Mouse (Mus musculus): ENCODE results near the gene Unc5c. TPM values are rescaled to one million over a fixed set of nuclear protein-coding genes. Genes with fewer than 3 reads are reported as not detected.

Gene Unc5c
- 4.1 and 4.7 TPM in 2 replicates for polyA plus RNA-seq (2021; fragmentation: Nextera tagmentation)
- long read RNA-seq, experiment 1, partial matches to known transcripts = 3 of 13 reads
- long read RNA-seq, experiment 1, other reads (novel, unspliced or antisense) = 10 of 13 reads
- long read RNA-seq, experiment 2, partial matches to known transcripts = 0 of 12 reads
- long read RNA-seq, experiment 2, other reads (novel, unspliced or antisense) = 12 of 12 reads

DNA sequence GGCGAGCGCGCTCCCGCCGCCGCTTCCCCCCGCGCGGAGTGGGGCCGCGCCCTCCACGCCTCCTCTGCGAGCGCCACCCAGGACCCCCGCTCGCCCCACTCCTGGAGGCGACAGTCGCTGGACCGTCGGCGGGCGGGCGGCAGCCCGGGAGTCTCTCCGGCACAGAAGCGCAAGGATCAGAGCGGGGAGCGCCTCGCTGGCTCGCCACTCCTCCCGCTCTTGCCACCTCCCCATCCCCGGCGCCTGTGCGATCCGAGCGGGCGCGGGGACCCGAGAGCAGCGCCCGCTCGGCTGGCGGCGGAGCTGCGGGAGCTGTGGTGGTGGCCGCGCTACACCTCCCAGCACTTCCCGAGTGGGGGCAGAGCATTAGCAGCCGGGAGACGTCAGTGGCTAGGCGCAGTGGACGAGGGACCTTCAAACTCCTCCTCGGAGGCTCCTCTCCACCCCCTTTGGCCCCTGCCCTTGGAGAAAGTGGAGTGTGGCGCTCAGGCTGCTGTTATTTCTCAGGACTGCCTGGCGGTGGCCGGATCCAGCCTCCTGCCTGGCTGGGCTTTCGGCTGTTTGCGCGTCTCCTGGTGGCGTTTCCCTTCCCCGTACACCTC is at the start of gene Unc5c:
TSS of gene Unc5c (plus strand) at position 113 of the 602 bp plus-strand sequence.

Measured in left cerebral cortex, adult 6 months (tissue).